Mouse (Mus musculus): Measurements from ENCODE around the gene Hunk.

DNA sequence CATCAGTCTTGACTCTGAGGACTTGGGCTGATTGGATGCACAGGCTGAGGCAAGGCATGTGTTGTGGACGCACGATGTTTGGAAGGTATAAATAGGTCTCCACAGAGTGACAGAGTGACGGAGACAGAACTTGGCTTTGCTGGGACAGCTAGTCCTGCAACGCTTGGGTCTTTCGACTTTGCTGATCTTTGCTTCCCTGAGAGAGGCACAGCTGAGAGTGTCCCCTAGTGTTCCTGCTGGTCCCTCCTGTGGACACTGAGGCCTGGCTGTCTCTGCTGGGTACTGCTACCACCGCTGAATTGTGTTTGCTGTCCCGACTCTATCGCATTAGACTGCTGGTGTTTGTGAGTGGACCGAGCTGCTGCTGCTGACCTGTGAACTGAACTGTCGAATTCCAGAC is 156.6 kb downstream of the Hunk start:
- no peak for TF ChIP-seq POLR2A (IDR thresholded peaks at IDR 0.05; ENCODE audit: control insufficient read depth in 1 of 2, insufficient read depth in 1 of 2, low read depth in 1 of 2, low read length in 2 of 2, poor library complexity in 1 of 2)
- no peak for TF ChIP-seq MXI1 (IDR thresholded peaks at IDR 0.05; ENCODE audit: low read depth, low read length)
- no peak for TF ChIP-seq USF1 (IDR thresholded peaks at IDR 0.05; ENCODE audit: low read depth, low read length)
- TF ChIP-seq MAZ (IDR thresholded peaks at IDR 0.05; ENCODE audit: low read depth, low read length) = no peak
- no peak for TF ChIP-seq SMC3 (IDR thresholded peaks at IDR 0.05; ENCODE audit: low read depth, low read length)
- TF ChIP-seq CHD2 (IDR thresholded peaks at IDR 0.05; ENCODE audit: low read length) = no peak
- TF ChIP-seq CTCF (IDR thresholded peaks at IDR 0.05 in 2 of 3, conservative IDR thresholded peaks at IDR 0.05 in 1 of 3; ENCODE audit: control insufficient read depth in 1 of 3, insufficient read depth in 1 of 3, low read depth in 2 of 3, low read length in 3 of 3, poor library complexity in 1 of 3, severe bottlenecking in 1 of 3) = no peak
- no peak for TF ChIP-seq EP300 (IDR thresholded peaks at IDR 0.05; ENCODE audit: low read depth in 1 of 2, low read length in 2 of 2)
- no peak for TF ChIP-seq ELF1 (IDR thresholded peaks at IDR 0.05; ENCODE audit: low read depth, low read length)
- no peak for TF ChIP-seq RAD21 (IDR thresholded peaks at IDR 0.05; ENCODE audit: low read depth, low read length)
- no peak for TF ChIP-seq RCOR1 (IDR thresholded peaks at IDR 0.05; ENCODE audit: low read depth, low read length)
- TF ChIP-seq NRF1 (IDR thresholded peaks at IDR 0.05; ENCODE audit: insufficient read depth, low read depth, low read length, poor library complexity, severe bottlenecking) = no peak
- TF ChIP-seq TAL1 (IDR thresholded peaks at IDR 0.05; ENCODE audit: low read length) = no peak

All from MEL (cell line).